Mouse (Mus musculus) G1E (cell line): ENCODE measurements around the gene Jmjd8. TPM values are rescaled to one million over a fixed set of nuclear protein-coding genes. Genes with fewer than 3 reads are reported as not detected.

ENCODE experiments used
- ATAC-seq: 2 replicates; pipeline ENCODE4 v1.8.0; 2016; ENCODE audit warnings: mild to moderate bottlenecking; ENCODE audit not compliant: insufficient number of reproducible peaks, poor library complexity, low FRiP score, severe bottlenecking; ENCODE audit errors: extremely low read depth
- DNase-seq: peaks from one replicate; pipeline ENCODE4 v3.0.0; 2012; ENCODE audit warnings: low spot score
- H3K27me3 ChIP-seq: 2 replicates; pipeline ENCODE4 v1.6.1; 2012; ENCODE audit warnings: mild to moderate bottlenecking, low read length, inconsistent platforms; ENCODE audit not compliant: insufficient read depth
- H3K36me3 ChIP-seq: replicated peaks from 2 replicates; pipeline ENCODE3; 2012; ENCODE audit warnings: mild to moderate bottlenecking, inconsistent platforms
- H3K4me1 ChIP-seq: 2 replicates; pipeline ENCODE4 v1.6.1; 2012; ENCODE audit warnings: low read depth, low read length, inconsistent platforms, mixed read lengths; ENCODE audit not compliant: insufficient read depth
- H3K4me3 ChIP-seq: 2 replicates; pipeline ENCODE4 v1.5.1; 2012; ENCODE audit warnings: low read depth, mild to moderate bottlenecking, inconsistent platforms, low read length, moderate library complexity, mixed read lengths
- H3K9me3 ChIP-seq: replicated peaks from 2 replicates; pipeline ENCODE4 v1.6.1; 2012; ENCODE audit warnings: inconsistent platforms
- CTCF ChIP-seq: IDR thresholded peaks from 2 replicates; pipeline ENCODE4 v1.5.1; 2012; ENCODE audit warnings: low read depth, low read length, inconsistent platforms, mixed read lengths
- GATA1 ChIP-seq: IDR thresholded peaks from 2 replicates; pipeline ENCODE4 v1.6.1; 2012; ENCODE audit warnings: borderline replicate concordance, low read length, inconsistent platforms, mixed read lengths
- GATA2 ChIP-seq: IDR thresholded peaks from 2 replicates; pipeline ENCODE4 v1.6.1; 2012; ENCODE audit warnings: low read depth, low read length, inconsistent platforms, borderline replicate concordance
- POLR2AphosphoS5 ChIP-seq: IDR thresholded peaks from 2 replicates; pipeline ENCODE4 v1.6.1; 2012; ENCODE audit warnings: low read depth, low read length, inconsistent platforms; ENCODE audit not compliant: insufficient replicate concordance
- TAL1 ChIP-seq: conservative IDR thresholded peaks from 2 replicates; pipeline ENCODE4 v1.6.1; 2012; ENCODE audit warnings: low read depth, low read length, inconsistent platforms, mixed read lengths
- polyA plus RNA-seq: library from polyadenylated mRNA; stranded (reverse); fragments of >175 nt; gene quantifications from 2 replicates; pipeline ENCODE4 v1.2.3, GENCODE M21; 2012
- total RNA-seq, 2 experiments: library from RNA; stranded (forward) in 1 of 2; stranded (reverse) in 1 of 2; fragments of 200-1000 nt in 1 of 2; fragments of >200 nt in 1 of 2; fragmentation: Nextera tagmentation in 1 of 2; gene quantifications; 2 replicates each; pipeline ENCODE4 v1.2.3; 2014 to 2017

Jmjd8 gene
- total and polyA plus RNA-seq, 3 experiments = 0.11 to 1.9 (median 0.90) TPM

DNA sequence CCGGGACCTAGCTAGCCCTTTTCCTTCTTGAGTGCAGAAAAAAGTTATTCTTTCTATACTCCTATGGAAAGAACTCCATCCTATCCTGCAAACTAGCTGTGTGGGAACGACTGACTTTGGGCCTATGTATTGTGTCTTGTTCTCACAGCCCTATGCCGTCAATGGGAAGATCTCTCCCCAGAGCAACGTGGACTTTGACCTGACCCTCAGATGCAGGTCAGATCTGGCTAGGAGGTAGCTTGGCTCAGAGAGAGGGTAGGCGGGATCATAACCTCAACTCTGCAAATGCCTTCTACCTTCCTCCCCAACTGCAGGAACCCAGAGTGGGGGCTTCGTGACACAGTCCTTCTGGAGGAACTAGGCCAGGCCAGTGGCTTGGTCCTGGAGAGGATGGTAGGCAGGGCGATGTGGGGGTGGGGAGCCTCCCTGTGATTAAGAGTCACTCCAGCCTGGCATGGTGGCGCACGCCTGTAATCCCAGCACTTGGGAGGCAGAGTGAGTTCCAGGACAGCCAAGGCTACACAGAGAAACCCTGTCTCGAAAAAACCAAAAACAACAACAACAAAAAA, 47.8 kb downstream of the Jmjd8 start:
- DNase-seq = no peak
- H3K9me3 ChIP-seq = no peaks in the 10 kb centered on the region
- TF ChIP-seq GATA2 (no peak), GATA1 (no peak), TAL1 (no peak), CTCF (no peak), POLR2AphosphoS5 (no peak)

DNA sequence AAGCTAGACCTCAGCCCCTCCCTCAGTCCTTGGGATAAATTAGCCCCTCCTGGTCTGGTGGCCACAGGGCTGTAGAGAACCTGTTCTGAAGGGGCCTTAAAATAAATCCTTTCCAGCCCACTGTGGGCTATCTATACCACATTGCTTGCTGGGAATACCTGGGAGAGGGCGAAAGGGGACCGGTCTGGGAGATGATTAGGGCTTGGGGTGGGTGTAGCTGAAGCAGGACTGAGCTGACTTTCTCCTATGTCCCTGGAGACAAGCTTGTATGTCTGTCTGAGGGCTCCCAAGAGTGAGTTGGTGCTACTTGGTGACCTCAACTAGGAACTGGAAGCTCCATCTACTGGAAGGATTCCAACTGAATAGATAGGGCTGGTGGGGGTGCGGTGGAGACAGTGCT, 48.4 kb downstream of the Jmjd8 start:
- Histone ChIP-seq H3K4me3 (no peak overlapping the region), H3K27me3 (no peaks in the 10 kb centered on the region; the same call in 1 of the 2 replicates), H3K9me3 (no peaks in the 10 kb centered on the region), H3K4me1 (peaks cover 36% of the 10 kb centered on the region), H3K36me3 (peaks cover 56% of the 10 kb centered on the region)
- ATAC-seq = no peak
- DNase-seq = no peak
- no peak for TF ChIP-seq GATA2
- TF ChIP-seq POLR2AphosphoS5 = no peak
- TF ChIP-seq CTCF = no peak
- no peak for TF ChIP-seq TAL1
- no peak for TF ChIP-seq GATA1

More for the DNA sequence above, 47.8 kb downstream of the Jmjd8 start:
- no peak for ATAC-seq
- H3K4me1 ChIP-seq = peaks cover 36% of the 10 kb centered on the region
- H3K4me3 ChIP-seq = peak overlapping the region; percentile 93; the same call in 1 of the 2 replicates
- H3K36me3 ChIP-seq = peaks cover 50% of the 10 kb centered on the region
- no peaks in the 10 kb centered on the region; the same call in 1 of the 2 replicates for H3K27me3 ChIP-seq

DNA sequence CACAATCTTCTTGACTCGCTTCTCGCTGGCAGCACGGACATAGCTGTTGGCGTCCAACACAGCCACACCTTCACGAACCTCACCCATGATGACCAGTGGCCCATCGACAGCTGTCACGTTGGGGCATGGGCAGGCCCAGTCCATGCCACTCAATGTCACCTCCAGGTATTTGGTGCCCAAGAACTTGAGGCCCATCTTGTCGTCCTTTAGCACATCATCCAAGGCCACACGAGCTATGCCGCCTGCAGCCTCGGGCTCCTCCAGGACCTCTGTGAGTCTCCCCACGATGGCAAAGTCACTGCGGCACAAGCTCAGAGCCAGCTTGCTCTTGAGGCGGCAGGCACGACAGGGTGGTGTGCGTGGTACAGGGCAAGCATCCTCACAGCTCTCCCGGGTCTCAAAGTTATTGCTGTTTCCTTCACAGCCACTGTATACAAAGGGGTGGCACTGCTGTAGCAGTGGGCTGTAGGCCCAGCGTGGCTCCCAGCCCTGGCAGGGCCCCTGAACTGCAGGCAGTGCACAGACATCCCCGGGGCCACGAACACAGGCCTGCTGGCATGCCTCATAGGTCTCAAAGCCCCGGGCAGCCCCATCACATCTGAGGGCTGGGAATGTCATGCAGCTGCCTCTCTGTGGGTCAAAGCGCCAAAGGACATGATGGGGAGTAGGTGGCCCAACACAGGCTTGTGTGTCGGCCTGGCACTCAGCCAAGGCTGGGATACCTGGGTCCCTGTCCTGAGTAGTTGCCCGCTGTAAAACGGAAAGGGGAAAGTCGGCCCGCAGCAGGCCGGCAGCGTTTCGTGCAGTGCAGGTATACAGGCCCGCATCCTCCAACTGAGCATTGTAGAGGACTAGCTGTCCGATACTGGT, 49.3 kb downstream of the Jmjd8 start:
- 0 out of 2 replicates have a peak overlapping the region, but pooled peaks have one; percentile 16 for H3K4me3 ChIP-seq
- no peak for ATAC-seq
- no peak for DNase-seq
- peaks cover 65% of the 10 kb centered on the region for H3K36me3 ChIP-seq
- peaks cover 36% of the 10 kb centered on the region for H3K4me1 ChIP-seq
- H3K27me3 ChIP-seq = no peaks in the 10 kb centered on the region; the same call in 1 of the 2 replicates
- H3K9me3 ChIP-seq = no peaks in the 10 kb centered on the region
- TF ChIP-seq POLR2AphosphoS5 (no peak), GATA2 (no peak), CTCF (no peak; the same call in 1 of the 2 replicates), GATA1 (no peak), TAL1 (no peak)

- H3K27me3 ChIP-seq = no peaks in the 10 kb centered on the region
- H3K4me3 ChIP-seq = 0 out of 2 replicates have a peak overlapping the region, but pooled peaks have one; percentile 16
- peaks cover 72% of the 10 kb centered on the region for H3K36me3 ChIP-seq
- DNase-seq = no peak
- no peaks in the 10 kb centered on the region for H3K9me3 ChIP-seq
- ATAC-seq = no peak
- TF ChIP-seq GATA1 = no peak
- no peak for TF ChIP-seq TAL1
- no peak for TF ChIP-seq GATA2
- no peak for TF ChIP-seq CTCF
- TF ChIP-seq POLR2AphosphoS5 = no peak
- H3K4me1 ChIP-seq = peaks cover 32% of the 10 kb centered on the region
Observed at GRCm38 (mm10) chr17:25878611-25879180, 50.0 kb downstream of the Jmjd8 start.

DNA sequence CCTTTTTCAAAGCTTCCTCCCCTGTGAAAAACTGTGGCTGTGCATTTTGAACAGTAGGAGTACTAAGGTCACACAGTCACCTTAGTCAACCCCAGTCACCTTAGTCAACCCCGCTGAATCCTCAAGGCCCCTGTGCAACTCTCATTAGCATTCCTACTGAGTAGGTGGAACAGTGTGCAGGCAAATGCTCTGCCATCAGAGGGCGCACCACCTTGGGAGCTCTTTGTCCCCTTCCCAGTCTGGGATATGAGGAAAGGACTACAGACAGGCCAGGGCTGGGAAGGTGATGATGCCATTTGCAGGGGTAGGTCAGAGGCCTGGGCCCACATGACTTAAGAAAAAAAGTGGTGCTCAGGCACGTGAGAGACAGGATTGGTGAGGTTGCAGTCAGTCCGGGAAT, 50.6 kb downstream of the Jmjd8 start:
- Histone ChIP-seq H3K36me3 (peaks cover 78% of the 10 kb centered on the region), H3K27me3 (no peaks in the 10 kb centered on the region), H3K9me3 (no peaks in the 10 kb centered on the region), H3K4me1 (peaks cover 27% of the 10 kb centered on the region), H3K4me3 (no peak overlapping the region)
- DNase-seq (no peak), ATAC-seq (no peak)
- TF ChIP-seq GATA2 (no peak), CTCF (peak; percentile 21; the same call in 1 of the 2 replicates)

- H3K4me1 ChIP-seq = peaks cover 22% of the 10 kb centered on the region
- H3K4me3 ChIP-seq = no peak overlapping the region
- no peaks in the 10 kb centered on the region for H3K27me3 ChIP-seq
- peaks cover 83% of the 10 kb centered on the region for H3K36me3 ChIP-seq
- no peak for TF ChIP-seq GATA2
- no peak for TF ChIP-seq CTCF
- TF ChIP-seq TAL1 = no peak
- no peak for TF ChIP-seq GATA1
- no peak for TF ChIP-seq POLR2AphosphoS5
- H3K9me3 ChIP-seq = no peaks in the 10 kb centered on the region
- ATAC-seq (no peak), DNase-seq (no peak)
Observed at GRCm38 (mm10) chr17:25879750-25880149, 51.1 kb downstream of the Jmjd8 start.
